Mouse (Mus musculus) spleen, adult 2 months (tissue): Measurements from ENCODE around the gene Sergef. TPM values are rescaled to one million over a fixed set of nuclear protein-coding genes. Genes with fewer than 3 reads are reported as not detected.
A peak's percentile ranks its signal among the peaks of the same experiment; 100 is the strongest.

Experiments
- DNase-seq, 2 experiments: peaks; one replicate each; pipeline versions ENCODE4 v3.0.0 to v3.0.0-alpha.2; 2012 to 2021; ENCODE audit warnings: low spot score in 2 of 2, low read depth in 1 of 2
- H3K27ac ChIP-seq: fragments of 200-500 bp; 2 replicates; pipeline ENCODE4 v1.5.1; 2012; ENCODE audit warnings: low read length, inconsistent platforms; ENCODE audit not compliant: insufficient read depth
- H3K27me3 ChIP-seq: fragments of 200-500 bp; 2 replicates; pipeline ENCODE4 v1.6.1; 2012; ENCODE audit warnings: mild to moderate bottlenecking, moderate library complexity, low read length, inconsistent platforms; ENCODE audit not compliant: control insufficient read depth, insufficient read depth
- H3K36me3 ChIP-seq: fragments of 200-500 bp; 2 replicates; pipeline ENCODE4 v1.6.1; 2012; ENCODE audit warnings: mild to moderate bottlenecking, low read length, inconsistent platforms; ENCODE audit not compliant: control insufficient read depth, insufficient read depth
- H3K4me1 ChIP-seq: fragments of 200-500 bp; 2 replicates; pipeline ENCODE4 v1.6.1; 2011; ENCODE audit warnings: inconsistent platforms; ENCODE audit not compliant: control insufficient read depth, insufficient read depth, insufficient read length
- H3K4me3 ChIP-seq: fragments of 200-500 bp; 2 replicates; pipeline ENCODE4 v1.5.1; 2011; ENCODE audit warnings: mild to moderate bottlenecking, inconsistent platforms; ENCODE audit not compliant: insufficient read depth, insufficient read length; ENCODE audit errors: extremely low read depth
- CTCF ChIP-seq: fragments of 200-500 bp; IDR thresholded peaks from 2 replicates; pipeline ENCODE4 v1.5.1; 2011; ENCODE audit warnings: mild to moderate bottlenecking, inconsistent platforms; ENCODE audit not compliant: insufficient read depth, insufficient read length, insufficient replicate concordance; ENCODE audit errors: extremely low read depth
- POLR2A ChIP-seq: fragments of 200-500 bp; IDR thresholded peaks from 2 replicates; pipeline ENCODE4 v1.6.1; 2011; ENCODE audit warnings: low read depth, low read length, inconsistent platforms
- WGBS: fragments of 180-500 bp; shearing (Covaris S2); methylation state at CpG from one replicate; pipeline ENCODE4 v1.1.7; 2018; 5-methylcytosine and 5-hydroxymethylcytosine counted together
- polyA plus RNA-seq: library from polyadenylated mRNA; depleted of rRNA; stranded (reverse); fragments of >200 nt; gene quantifications from 2 replicates; pipeline ENCODE4 v1.2.3, GENCODE M21; 2012

Sergef gene
- polyA plus RNA-seq, 1 experiment, result 7.4 TPM

DNA sequence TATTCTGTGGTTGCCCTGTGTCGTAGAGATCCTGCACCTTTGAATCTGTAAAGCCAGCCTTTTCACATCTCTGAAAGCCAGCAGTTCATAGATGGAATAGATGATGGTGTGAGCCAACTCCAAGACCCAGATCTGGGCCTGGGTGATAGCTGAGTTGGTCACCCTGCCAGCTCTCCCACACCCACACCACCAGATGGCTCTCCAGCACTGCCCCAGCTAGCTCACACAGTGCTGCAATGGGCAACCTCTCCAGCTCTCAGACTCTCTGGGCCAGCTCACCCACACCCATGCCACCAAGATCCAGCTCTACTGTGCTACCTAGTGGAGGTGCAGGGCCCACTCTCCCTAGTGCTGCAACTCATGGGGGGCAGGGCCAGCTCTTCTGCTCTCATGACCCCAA, 3.6 kb upstream of the Sergef start:
- TF ChIP-seq CTCF (no peak), POLR2A (no peak)
- peaks cover 3% of the 10 kb centered on the region; the same call in 1 of the 2 replicates for H3K4me1 ChIP-seq
- 73% methylated on average over 1 of the region's 1 CpGs for WGBS
- no peak for DNase-seq
- no peaks in the 10 kb centered on the region for H3K27me3 ChIP-seq
- no peaks in the 10 kb centered on the region for H3K36me3 ChIP-seq
- H3K4me3 ChIP-seq, result no peak overlapping the region
- H3K27ac ChIP-seq, result no peak overlapping the region

DNA sequence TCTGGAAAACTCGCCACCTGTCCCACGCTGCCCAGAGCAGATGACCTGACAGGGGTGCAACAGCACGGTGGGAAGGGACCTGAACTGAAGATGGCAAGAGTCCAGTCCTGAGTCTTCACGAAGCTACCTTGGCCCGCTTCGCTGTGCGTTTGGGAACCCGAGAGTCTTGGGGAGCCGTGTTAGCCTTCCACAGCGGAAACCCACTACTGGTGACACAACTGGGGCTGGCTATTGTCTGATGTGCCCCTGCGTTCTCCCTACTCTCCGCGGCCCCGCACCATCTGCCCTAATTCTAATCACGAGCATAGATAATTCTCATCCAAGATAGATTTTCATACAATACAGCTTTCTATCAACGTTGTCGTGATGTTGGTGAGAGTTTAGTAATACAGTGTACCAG, 455 bp upstream of the Sergef start:
- WGBS, result 12% methylated on average over 17 of the region's 17 CpGs
- Histone ChIP-seq H3K4me1 (peaks cover 3% of the 10 kb centered on the region; the same call in 1 of the 2 replicates), H3K27ac (no peak overlapping the region), H3K27me3 (no peaks in the 10 kb centered on the region), H3K36me3 (no peaks in the 10 kb centered on the region), H3K4me3 (peak overlapping the region; percentile 80)
- TF ChIP-seq POLR2A (no peak), CTCF (no peak)
- DNase-seq, result no peak

DNA sequence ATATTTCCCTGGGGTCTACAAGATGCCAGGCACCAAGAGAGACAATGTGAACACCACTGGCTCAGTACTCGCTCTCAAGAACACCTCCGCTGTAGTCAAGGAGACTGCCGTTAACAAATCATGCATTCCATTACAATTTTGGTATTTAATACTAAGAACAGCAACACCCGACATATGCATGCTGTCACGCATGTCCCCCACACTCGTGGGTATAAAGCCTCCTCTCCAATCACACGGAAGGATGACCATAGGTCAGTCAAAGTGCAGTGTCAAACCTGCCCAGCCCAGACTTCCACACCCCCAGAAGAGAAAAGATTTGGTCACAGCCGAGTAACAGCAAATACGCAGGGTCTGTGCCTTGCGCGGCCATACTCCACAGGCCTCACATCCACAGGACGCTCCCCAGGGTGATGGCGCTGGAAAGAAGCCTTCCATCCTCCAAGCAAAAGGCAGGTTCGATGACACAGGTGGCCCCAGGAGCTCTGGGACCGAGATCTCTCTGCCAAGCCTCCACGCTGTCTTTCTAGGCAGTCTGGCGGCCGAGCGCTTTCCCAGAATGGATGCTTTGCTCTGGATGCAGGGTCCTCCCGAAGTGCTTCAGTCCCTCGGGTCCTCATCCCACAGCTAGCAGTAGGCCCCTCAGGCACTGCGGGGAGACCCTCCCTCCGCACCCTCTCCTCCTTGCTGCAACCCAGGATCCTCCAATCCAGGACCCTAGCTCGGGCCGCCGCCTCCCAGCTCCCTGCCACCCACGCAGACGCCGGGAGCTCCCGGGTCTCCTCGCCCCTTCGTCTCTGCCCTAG, 517 bp downstream of the Sergef start:
- H3K27me3 ChIP-seq, result no peaks in the 10 kb centered on the region
- 24% methylated on average over 32 of the region's 32 CpGs for WGBS
- H3K4me3 ChIP-seq, result peak overlapping the region; percentile 80
- H3K4me1 ChIP-seq, result peaks cover 3% of the 10 kb centered on the region; the same call in 1 of the 2 replicates
- DNase-seq, result peak in 1 of 2 experiments; percentile 5
- no peak overlapping the region; the same call in 1 of the 2 replicates for H3K27ac ChIP-seq
- no peaks in the 10 kb centered on the region for H3K36me3 ChIP-seq
- TF ChIP-seq POLR2A, result no peak
- no peak for TF ChIP-seq CTCF

DNA sequence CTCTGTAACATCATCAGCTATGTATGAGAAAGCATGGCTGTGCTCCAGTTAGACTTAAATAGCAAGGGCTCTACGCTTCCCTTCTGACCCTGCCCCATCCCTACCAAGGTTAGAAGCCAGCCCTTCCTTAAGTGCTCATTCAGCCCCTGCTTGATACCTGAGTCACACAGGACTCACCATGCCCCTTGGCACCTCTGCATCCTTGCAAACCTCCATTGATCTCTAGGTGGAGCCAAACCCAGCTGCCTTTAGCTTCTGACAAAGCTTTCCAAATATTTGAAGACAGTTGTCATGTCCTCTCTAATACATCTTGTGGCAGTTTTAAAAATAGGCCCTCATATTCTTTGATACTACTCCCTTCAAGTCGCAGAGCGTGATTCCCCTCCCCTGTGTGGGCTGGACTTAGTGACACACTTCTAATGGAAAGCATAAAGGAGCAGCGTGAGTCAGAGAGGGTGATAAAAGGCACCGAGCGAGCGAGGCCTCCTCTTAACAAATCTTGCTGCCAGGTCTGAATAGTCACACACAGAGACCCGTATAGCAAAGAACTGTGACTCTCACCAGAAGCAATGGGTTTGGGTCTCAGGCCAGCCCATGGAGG, 11.1 kb downstream of the Sergef start:
- no peak for TF ChIP-seq POLR2A
- TF ChIP-seq CTCF, result no peak
- H3K4me3 ChIP-seq, result no peak overlapping the region
- H3K4me1 ChIP-seq, result no peaks in the 10 kb centered on the region; the same call in 1 of the 2 replicates
- peaks cover 4% of the 10 kb centered on the region for H3K36me3 ChIP-seq
- WGBS, result 91% methylated on average over 8 of the region's 8 CpGs
- DNase-seq, result no peak
- no peak overlapping the region for H3K27ac ChIP-seq
- H3K27me3 ChIP-seq, result no peaks in the 10 kb centered on the region

DNA sequence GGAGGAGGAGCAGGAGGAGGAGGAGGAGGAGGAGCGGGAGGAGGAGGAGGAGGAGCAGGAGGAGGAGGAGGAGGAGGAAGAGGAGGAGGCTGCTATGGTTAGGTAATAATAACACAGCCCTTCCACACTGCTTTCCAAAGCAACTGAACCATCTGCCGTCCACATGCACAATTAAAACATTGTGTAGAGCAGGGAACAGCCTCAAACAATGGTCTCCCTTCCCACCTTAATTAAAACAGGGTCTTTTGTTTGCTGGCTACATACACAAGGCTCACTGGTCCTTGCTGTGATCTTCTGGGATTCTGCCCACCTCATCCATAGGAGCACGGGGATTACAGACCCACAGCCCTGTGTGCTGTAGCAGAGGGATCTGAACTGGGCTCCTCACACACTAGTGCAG, 15.6 kb downstream of the Sergef start:
- no peak for DNase-seq
- Histone ChIP-seq H3K27ac (no peak overlapping the region), H3K4me1 (no peaks in the 10 kb centered on the region), H3K27me3 (no peaks in the 10 kb centered on the region), H3K36me3 (peaks cover 12% of the 10 kb centered on the region), H3K4me3 (no peak overlapping the region)
- WGBS, result 97% methylated on average over 2 of the region's 3 CpGs
- no peak for TF ChIP-seq POLR2A
- TF ChIP-seq CTCF, result no peak

DNA sequence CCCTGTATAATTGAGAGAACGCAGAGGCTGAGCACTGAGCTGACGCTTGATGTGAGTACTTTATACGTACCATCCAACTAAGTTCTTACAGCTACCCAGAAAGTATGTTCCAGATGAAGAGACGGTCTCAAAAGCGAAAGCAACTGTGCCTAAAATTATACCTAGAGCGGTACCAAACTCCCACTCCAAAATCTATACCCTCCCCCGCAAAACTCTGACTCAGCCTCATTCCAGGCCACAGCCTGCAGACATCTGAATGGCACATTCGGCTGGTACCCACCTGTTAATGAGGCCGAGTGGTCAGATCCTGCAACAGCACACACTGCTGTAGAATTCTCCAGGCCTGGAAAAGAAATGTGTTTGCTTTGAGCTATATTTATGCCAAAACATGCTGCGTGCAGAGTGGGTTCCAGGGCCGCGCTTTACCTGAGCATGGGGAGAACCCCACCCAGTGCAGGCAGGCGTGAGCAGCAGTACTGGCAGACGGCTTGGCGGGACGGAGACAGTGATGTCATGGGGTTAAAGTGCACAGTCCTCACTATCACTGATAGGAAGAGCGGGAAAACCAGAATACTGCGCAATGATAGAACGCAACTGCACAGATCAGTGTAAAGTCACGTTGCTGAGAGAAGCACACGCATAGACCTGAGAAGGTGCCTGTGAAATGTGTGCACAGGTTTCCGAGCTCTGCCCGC, 21.0 kb downstream of the Sergef start:
- Histone ChIP-seq H3K27ac (no peak overlapping the region), H3K27me3 (no peaks in the 10 kb centered on the region), H3K4me3 (no peak overlapping the region), H3K4me1 (no peaks in the 10 kb centered on the region; the same call in 1 of the 2 replicates), H3K36me3 (peaks cover 13% of the 10 kb centered on the region)
- WGBS, result 94% methylated on average over 23 of the region's 23 CpGs
- DNase-seq, result no peak
- TF ChIP-seq CTCF, result no peak
- TF ChIP-seq POLR2A, result no peak

DNA sequence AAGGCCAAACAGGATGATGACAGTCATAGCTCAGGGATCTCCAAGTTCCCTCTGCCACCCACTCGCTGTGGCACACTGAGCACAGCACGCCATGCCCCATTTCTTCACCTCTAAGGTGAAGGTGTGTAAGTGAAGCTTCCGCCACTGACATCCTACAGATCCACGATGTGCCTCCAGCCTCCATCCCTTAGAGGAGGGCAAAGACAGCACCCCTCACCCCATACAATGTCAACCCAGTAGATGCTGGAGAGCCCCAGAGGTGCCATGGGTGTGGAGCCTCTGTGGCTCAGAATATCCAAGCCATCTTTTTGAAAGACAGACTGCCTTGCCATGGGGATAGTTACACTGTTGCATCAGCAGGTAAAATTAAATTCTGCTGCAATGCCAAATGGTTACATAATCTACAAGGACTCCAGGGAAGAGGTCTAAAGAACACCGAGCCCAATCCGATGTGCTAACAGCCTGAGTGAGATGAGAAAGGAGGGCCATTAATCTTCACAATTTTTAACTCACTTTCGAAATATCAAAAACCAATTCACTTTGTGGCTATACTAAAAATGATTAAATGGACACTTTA, 23.1 kb downstream of the Sergef start:
- no peaks in the 10 kb centered on the region for H3K27me3 ChIP-seq
- no peaks in the 10 kb centered on the region; the same call in 1 of the 2 replicates for H3K4me1 ChIP-seq
- WGBS, result 96% methylated on average over 7 of the region's 7 CpGs
- H3K27ac ChIP-seq, result no peak overlapping the region
- TF ChIP-seq POLR2A (no peak), CTCF (no peak)
- peaks cover 16% of the 10 kb centered on the region for H3K36me3 ChIP-seq
- H3K4me3 ChIP-seq, result no peak overlapping the region
- DNase-seq, result no peak
